Mouse (Mus musculus): Measurements from ENCODE around the gene Obp1a.

DNA sequence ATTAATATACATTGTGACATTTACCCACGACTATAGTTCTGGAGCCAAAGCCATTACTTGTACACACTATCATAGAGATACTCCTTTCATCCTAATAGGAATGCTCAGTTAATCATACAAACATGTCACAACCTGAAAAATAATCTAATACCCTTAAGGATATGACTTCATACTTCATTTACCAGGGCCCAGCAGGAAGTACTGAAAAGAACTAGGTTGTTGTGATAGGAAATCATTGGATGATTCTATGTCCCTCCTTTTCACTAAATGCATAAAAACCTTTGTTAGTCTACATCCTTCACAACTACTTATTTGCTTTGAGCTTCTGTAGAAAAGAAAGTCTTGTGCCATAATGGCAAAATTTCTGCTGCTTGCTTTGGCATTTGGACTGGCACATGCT lies 34.0 kb upstream of the Obp1a start, which contains the start of gene Gm5938:
- TF ChIP-seq POLR2A (IDR thresholded peaks at IDR 0.05; ENCODE audit: insufficient read length, low read depth), result no peak
- TF ChIP-seq TCF12 (IDR thresholded peaks at IDR 0.05; ENCODE audit: insufficient read depth, poor library complexity, severe bottlenecking), result no peak
- no peak for TF ChIP-seq CEBPB (IDR thresholded peaks at IDR 0.05; ENCODE audit: insufficient read depth, poor library complexity, severe bottlenecking)
- no peak for TF ChIP-seq E2F4 (IDR thresholded peaks at IDR 0.05; ENCODE audit: insufficient read depth)
- TF ChIP-seq TCF3 (IDR thresholded peaks at IDR 0.05; ENCODE audit: insufficient read length, low read depth), result no peak
- TF ChIP-seq USF1 (IDR thresholded peaks at IDR 0.05; ENCODE audit: low read depth), result no peak
- no peak for TF ChIP-seq MAX (IDR thresholded peaks at IDR 0.05; ENCODE audit: low read depth)
- no peak for TF ChIP-seq MYOG (IDR thresholded peaks at IDR 0.05; ENCODE audit: control insufficient read depth in 1 of 3, insufficient read depth in 1 of 3, insufficient read length in 2 of 3, low read depth in 2 of 3)
- no peak for TF ChIP-seq POLR2AphosphoS2 (IDR thresholded peaks at IDR 0.05; ENCODE audit: insufficient read length, low read depth)
- TF ChIP-seq MYOD1 (IDR thresholded peaks at IDR 0.05; ENCODE audit: control insufficient read depth in 1 of 3, insufficient read length in 2 of 3, low read depth in 2 of 3), result no peak
- no peak for TF ChIP-seq SRF (IDR thresholded peaks at IDR 0.05; ENCODE audit: control insufficient read depth, insufficient read length, low read depth)
- TF ChIP-seq REST (IDR thresholded peaks at IDR 0.05; ENCODE audit: insufficient read depth, insufficient read length), result no peak

All from myocyte (in vitro differentiated cells).